Mouse (Mus musculus) forebrain, embryonic 12.5 days (tissue): ENCODE results near the gene Atr. TPM values are rescaled to one million over a fixed set of nuclear protein-coding genes. Genes with fewer than 3 reads are reported as not detected.

Source experiments
- ATAC-seq: fragments of 200-750 bp; cut with Nextera tagmentation; 2 replicates; pipeline ENCODE4 v1.8.0; 2017; ENCODE audit warnings: moderate TSS enrichment; ENCODE audit not compliant: low FRiP score
- H3K27ac ChIP-seq: fragments of 300-500 bp; sonication (generic); 2 replicates; pipeline ENCODE4 v1.5.1; 2016; ENCODE audit warnings: mild to moderate bottlenecking
- H3K27me3 ChIP-seq: fragments of 300-500 bp; sonication (generic); 2 replicates; pipeline ENCODE4 v1.6.1; 2016; ENCODE audit warnings: mild to moderate bottlenecking
- H3K36me3 ChIP-seq: fragments of 300-500 bp; sonication (generic); replicated peaks from 2 replicates; pipeline ENCODE4 v1.6.1; 2016; ENCODE audit warnings: mild to moderate bottlenecking
- H3K4me1 ChIP-seq: fragments of 300-500 bp; sonication (generic); 2 replicates; pipeline ENCODE4 v1.6.1; 2016
- H3K4me2 ChIP-seq: fragments of 300-500 bp; sonication (generic); 2 replicates; pipeline ENCODE4 v1.6.1; 2016; ENCODE audit warnings: mild to moderate bottlenecking, moderate library complexity
- H3K4me3 ChIP-seq: fragments of 300-500 bp; sonication (generic); replicated peaks from 2 replicates; pipeline ENCODE4 v1.5.1; 2016; ENCODE audit warnings: mild to moderate bottlenecking
- H3K9ac ChIP-seq: fragments of 300-500 bp; sonication (generic); 2 replicates; pipeline ENCODE4 v1.6.1; 2016; ENCODE audit warnings: mild to moderate bottlenecking
- H3K9me3 ChIP-seq: fragments of 300-500 bp; sonication (generic); 2 replicates; pipeline ENCODE4 v1.6.1; 2016
- WGBS: fragments of 180-500 bp; shearing (Covaris S2); methylation state at CpG from one replicate; pipeline ENCODE4 v1.1.7; 2016; 5-methylcytosine and 5-hydroxymethylcytosine counted together
- polyA plus RNA-seq: library from polyadenylated mRNA; unstranded; fragments of >200 nt; fragmentation: Nextera tagmentation; extraction: Ambion mirVana; gene quantifications from 2 replicates; pipeline ENCODE4 v1.2.1, GENCODE M21; 2016

Atr gene
- polyA plus RNA-seq, 1 experiment from 2014 or later = 26.6 TPM

GRCm38 (mm10) chr9:95844825-95845460, 12.5 kb upstream of the Atr start, which contains the start of gene Pls1:
Gene Pls1, minus strand, starts transcription at chr9:95845311.
- H3K9ac ChIP-seq = peak within 1 kb of the TSS; percentile 57

DNA sequence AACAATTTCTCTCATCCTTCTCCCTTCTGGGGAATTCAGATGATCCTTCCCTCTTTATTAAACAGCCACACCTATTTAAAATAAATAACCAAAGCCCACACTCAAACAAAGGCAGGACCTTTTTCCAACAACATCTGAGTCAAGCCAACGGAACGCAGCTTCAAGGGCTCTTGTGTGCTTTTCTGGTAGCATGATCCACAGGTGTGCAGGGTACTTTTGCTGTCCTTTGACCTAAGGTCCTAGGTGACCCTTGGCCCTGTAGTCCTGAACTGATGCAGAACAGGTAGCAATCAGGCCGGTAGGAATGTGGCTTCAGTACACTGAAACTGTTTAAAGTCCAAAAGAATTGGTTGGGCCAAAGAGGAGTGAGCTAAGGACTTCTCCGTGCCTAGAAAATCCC, 11.7 kb upstream of the Atr start:
- H3K4me1 ChIP-seq = peaks cover 7% of the 10 kb centered on the region
- no peaks in the 10 kb centered on the region for H3K36me3 ChIP-seq
- H3K9me3 ChIP-seq = no peaks in the 10 kb centered on the region
- WGBS = 68% methylated on average over 4 of the region's 4 CpGs
- H3K27ac ChIP-seq = no peak overlapping the region
- peak overlapping the region; percentile 97 for H3K4me2 ChIP-seq
- peaks cover 28% of the 10 kb centered on the region for H3K27me3 ChIP-seq
- H3K4me3 ChIP-seq = no peak overlapping the region
- H3K9ac ChIP-seq = no peak overlapping the region
- ATAC-seq = 0 out of 2 replicates have a peak, but pooled peaks have one; percentile 7

More at GRCm38 (mm10) chr9:95844825-95845460, 12.5 kb upstream of the Atr start, which contains the start of gene Pls1:
- H3K4me2 ChIP-seq = peak within 1 kb of the TSS; percentile 97
- peak; percentile 95 for ATAC-seq
- H3K27ac ChIP-seq = no peak within 1 kb of the TSS
- peaks cover 28% of the 10 kb centered on the region for H3K27me3 ChIP-seq
- H3K4me3 ChIP-seq = peak within 1 kb of the TSS; percentile 69
- peaks cover 7% of the 10 kb centered on the region for H3K4me1 ChIP-seq
- H3K36me3 ChIP-seq = no peaks in the 10 kb centered on the region
- no peaks in the 10 kb centered on the region for H3K9me3 ChIP-seq
- WGBS = under 1% methylated on average over 46 of the region's 46 CpGs

DNA sequence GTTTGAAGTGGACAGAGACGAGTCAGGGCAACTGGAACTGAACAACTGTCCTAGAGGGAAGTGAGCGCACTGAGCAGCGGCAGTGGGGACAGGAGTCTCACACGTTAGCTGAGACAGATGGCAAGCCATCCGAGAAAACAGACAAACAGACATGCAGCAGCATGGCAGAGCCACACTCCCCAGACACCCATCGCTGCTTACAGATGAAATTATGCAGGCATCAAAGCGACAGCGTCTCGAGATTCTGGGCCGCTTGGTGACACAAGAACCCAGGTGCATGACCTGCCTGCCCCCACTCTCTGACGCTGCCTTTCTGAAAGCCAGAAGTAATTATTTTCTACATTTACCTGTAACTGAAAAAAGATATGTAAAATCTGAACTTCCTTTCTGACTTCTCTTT, 5.7 kb upstream of the Atr start:
- no peak overlapping the region for H3K9ac ChIP-seq
- ATAC-seq = no peak
- WGBS = 79% methylated on average over 11 of the region's 11 CpGs

DNA sequence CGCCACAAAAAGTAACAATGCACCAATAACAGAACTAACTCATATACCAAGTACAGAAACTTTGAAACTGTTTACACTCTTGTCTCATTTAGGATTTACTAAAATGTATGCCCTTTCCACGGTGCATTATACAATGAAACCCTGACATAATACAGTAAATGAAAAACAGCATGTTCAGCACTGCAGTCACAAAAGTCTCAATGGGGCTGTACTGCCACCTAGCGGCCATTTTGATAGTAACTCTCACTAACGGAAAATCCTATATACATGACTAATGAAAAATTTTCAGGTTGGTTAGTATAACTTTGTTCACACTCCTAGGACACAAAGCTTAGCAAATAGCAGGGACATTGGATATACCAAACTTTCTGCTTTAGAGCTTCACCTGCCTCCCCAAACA, 4.5 kb upstream of the Atr start:
- H3K4me1 ChIP-seq = no peaks in the 10 kb centered on the region

More for the DNA sequence above, 5.7 kb upstream of the Atr start:
- no peak overlapping the region for H3K27ac ChIP-seq
- no peaks in the 10 kb centered on the region for H3K36me3 ChIP-seq
- H3K27me3 ChIP-seq = peaks cover 3% of the 10 kb centered on the region; the same call in 1 of the 2 replicates
- H3K4me1 ChIP-seq = no peaks in the 10 kb centered on the region
- no peaks in the 10 kb centered on the region for H3K9me3 ChIP-seq
- H3K4me3 ChIP-seq = no peak overlapping the region
- no peak overlapping the region for H3K4me2 ChIP-seq

DNA sequence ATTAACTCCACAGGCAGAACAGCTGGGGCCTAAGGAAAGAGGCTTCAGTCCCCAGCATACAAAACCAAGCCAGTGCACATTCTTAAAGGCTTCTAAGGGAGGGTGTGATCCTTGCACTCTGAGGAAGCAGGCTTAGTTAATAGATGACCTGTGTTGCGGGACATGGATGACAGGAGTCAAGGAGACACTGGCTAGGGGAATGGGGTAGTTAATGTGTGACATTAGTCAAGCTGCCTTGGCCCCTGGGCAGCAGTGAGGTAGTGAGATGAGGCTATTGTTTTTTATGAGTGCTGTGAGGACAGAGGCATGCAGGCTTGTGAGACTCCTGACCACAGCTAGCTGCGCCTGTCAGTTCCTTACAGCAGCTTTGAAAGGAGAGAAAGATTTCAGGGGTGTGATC, 2.5 kb upstream of the Atr start:
- Histone ChIP-seq H3K27ac (no peak overlapping the region), H3K4me2 (no peak overlapping the region), H3K9ac (no peak overlapping the region), H3K9me3 (no peaks in the 10 kb centered on the region), H3K4me3 (no peak overlapping the region), H3K4me1 (peaks cover 4% of the 10 kb centered on the region; the same call in 1 of the 2 replicates), H3K27me3 (0 out of 2 replicates have a peak, but pooled peaks cover 3% of the 10 kb centered on the region), H3K36me3 (no peaks in the 10 kb centered on the region)
- no peak for ATAC-seq
- WGBS = 90% methylated on average over 2 of the region's 2 CpGs

More for the DNA sequence above, 4.5 kb upstream of the Atr start:
- H3K4me2 ChIP-seq = no peak overlapping the region
- no peak overlapping the region for H3K4me3 ChIP-seq
- peak; percentile 3; the same call in 1 of the 2 replicates for ATAC-seq
- 0 out of 2 replicates have a peak, but pooled peaks cover 3% of the 10 kb centered on the region for H3K27me3 ChIP-seq
- H3K27ac ChIP-seq = no peak overlapping the region
- no peaks in the 10 kb centered on the region for H3K36me3 ChIP-seq
- no peak overlapping the region for H3K9ac ChIP-seq
- H3K9me3 ChIP-seq = no peaks in the 10 kb centered on the region
- WGBS = 27% methylated on average over 4 of the region's 4 CpGs

- H3K36me3 ChIP-seq = no peaks in the 10 kb centered on the region
- no peak overlapping the region for H3K9ac ChIP-seq
- 86% methylated on average over 4 of the region's 4 CpGs for WGBS
- ATAC-seq = no peak
- no peaks in the 10 kb centered on the region for H3K9me3 ChIP-seq
- peaks cover 4% of the 10 kb centered on the region; the same call in 1 of the 2 replicates for H3K4me1 ChIP-seq
- no peak overlapping the region for H3K27ac ChIP-seq
- no peak overlapping the region for H3K4me2 ChIP-seq
- no peak overlapping the region for H3K4me3 ChIP-seq
- 0 out of 2 replicates have a peak, but pooled peaks cover 3% of the 10 kb centered on the region for H3K27me3 ChIP-seq
Measured at GRCm38 (mm10) chr9:95856004-95856403, 1.4 kb upstream of the Atr start.

GRCm38 (mm10) chr9:95858027-95858570, 702 bp downstream of the Atr start:
- ATAC-seq = peak; percentile 37
- H3K4me2 ChIP-seq = peak overlapping the region; percentile 76
- H3K27me3 ChIP-seq = 0 out of 2 replicates have a peak, but pooled peaks cover 3% of the 10 kb centered on the region
- H3K4me1 ChIP-seq = peaks cover 4% of the 10 kb centered on the region; the same call in 1 of the 2 replicates
- peak overlapping the region; percentile 76 for H3K27ac ChIP-seq
- peak overlapping the region; percentile 95 for H3K4me3 ChIP-seq
- H3K9me3 ChIP-seq = no peaks in the 10 kb centered on the region
- H3K9ac ChIP-seq = peak overlapping the region; percentile 86
- peaks cover 3% of the 10 kb centered on the region; the same call in 1 of the 2 replicates for H3K36me3 ChIP-seq
- under 1% methylated on average over 31 of the region's 31 CpGs for WGBS

DNA sequence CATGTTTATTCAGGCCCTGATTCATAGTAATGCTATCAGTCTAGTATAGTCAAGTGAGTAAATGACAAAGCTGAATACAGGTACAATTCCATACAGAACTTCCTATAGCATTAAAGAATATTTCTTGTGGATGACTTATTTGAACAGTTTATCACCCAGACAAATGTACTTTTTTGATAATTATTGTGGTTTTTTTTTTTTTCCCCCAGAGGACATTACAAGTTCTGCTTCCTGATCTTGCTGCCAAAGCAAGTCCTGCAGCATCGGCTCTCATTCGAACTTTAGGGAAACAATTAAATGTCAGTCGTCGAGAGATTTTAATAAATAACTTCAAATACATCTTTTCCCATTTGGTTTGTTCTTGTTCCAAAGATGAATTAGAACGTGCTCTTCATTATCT, 20.8 kb downstream of the Atr start:
- H3K4me1 ChIP-seq = no peaks in the 10 kb centered on the region
- 96% methylated on average over 5 of the region's 5 CpGs for WGBS
- no peak overlapping the region for H3K4me3 ChIP-seq
- no peaks in the 10 kb centered on the region for H3K27me3 ChIP-seq
- no peak overlapping the region for H3K9ac ChIP-seq
- H3K27ac ChIP-seq = no peak overlapping the region
- H3K4me2 ChIP-seq = no peak overlapping the region
- H3K36me3 ChIP-seq = peaks cover 24% of the 10 kb centered on the region
- H3K9me3 ChIP-seq = no peaks in the 10 kb centered on the region
- ATAC-seq = no peak

- Histone ChIP-seq H3K4me3 (no peak overlapping the region), H3K4me1 (no peaks in the 10 kb centered on the region), H3K27ac (no peak overlapping the region), H3K36me3 (peaks cover 24% of the 10 kb centered on the region), H3K27me3 (no peaks in the 10 kb centered on the region), H3K4me2 (no peak overlapping the region), H3K9me3 (no peaks in the 10 kb centered on the region), H3K9ac (no peak overlapping the region)
- 94% methylated on average over 2 of the region's 2 CpGs for WGBS
- no peak for ATAC-seq
Measured at GRCm38 (mm10) chr9:95882751-95883150, 25.4 kb downstream of the Atr start.

- WGBS = 91% methylated on average over 5 of the region's 5 CpGs
- H3K4me2 ChIP-seq = no peak overlapping the region
- H3K4me1 ChIP-seq = no peaks in the 10 kb centered on the region
- H3K9me3 ChIP-seq = no peaks in the 10 kb centered on the region
- ATAC-seq = no peak
- H3K27me3 ChIP-seq = no peaks in the 10 kb centered on the region
- H3K36me3 ChIP-seq = peaks cover 26% of the 10 kb centered on the region
- no peak overlapping the region for H3K4me3 ChIP-seq
- H3K9ac ChIP-seq = no peak overlapping the region
- no peak overlapping the region for H3K27ac ChIP-seq
Measured at GRCm38 (mm10) chr9:95897392-95897791, 40.0 kb downstream of the Atr start.

- no peak for ATAC-seq
- Histone ChIP-seq H3K36me3 (peaks cover 24% of the 10 kb centered on the region), H3K27me3 (no peaks in the 10 kb centered on the region), H3K4me3 (no peak overlapping the region), H3K9me3 (no peaks in the 10 kb centered on the region), H3K4me2 (no peak overlapping the region), H3K4me1 (no peaks in the 10 kb centered on the region), H3K27ac (no peak overlapping the region), H3K9ac (no peak overlapping the region)
Measured at GRCm38 (mm10) chr9:95932855-95933254, 75.5 kb downstream of the Atr start.

- 77% methylated on average over 4 of the region's 4 CpGs for WGBS
- peaks cover 12% of the 10 kb centered on the region for H3K4me1 ChIP-seq
- H3K9me3 ChIP-seq = no peaks in the 10 kb centered on the region
- H3K4me3 ChIP-seq = no peak overlapping the region
- H3K27ac ChIP-seq = 0 out of 2 replicates have a peak overlapping the region, but pooled peaks have one; percentile 8
- peak overlapping the region; percentile 74; the same call in 1 of the 2 replicates for H3K4me2 ChIP-seq
- H3K9ac ChIP-seq = no peak overlapping the region
- no peak for ATAC-seq
- H3K27me3 ChIP-seq = no peaks in the 10 kb centered on the region
- 0 out of 2 replicates have a peak, but pooled peaks cover 7% of the 10 kb centered on the region for H3K36me3 ChIP-seq
Measured at GRCm38 (mm10) chr9:95953658-95954057, 96.3 kb downstream of the Atr start.
